Mouse (Mus musculus) layer of hippocampus, adult 2 months (tissue): ENCODE measurements around the gene Slc9a6. TPM values are rescaled to one million over a fixed set of nuclear protein-coding genes. Genes with fewer than 3 reads are reported as not detected.

ENCODE experiments used
- DNase-seq, 2 experiments: peaks; one replicate each; pipeline ENCODE4 v3.0.0; 2022; ENCODE audit warnings: low spot score in 2 of 2
- H3K27ac ChIP-seq: fragments of 200-600 bp; 2 replicates; pipeline ENCODE4 v1.8.1; 2022
- H3K4me3 ChIP-seq: fragments of 200-600 bp; 2 replicates; pipeline ENCODE4 v1.8.1; 2022; ENCODE audit warnings: mild to moderate bottlenecking
- CTCF ChIP-seq: fragments of 200-600 bp; conservative IDR thresholded peaks from 2 replicates; pipeline ENCODE4 v1.8.1; 2022; ENCODE audit warnings: antibody characterized with exemption, mild to moderate bottlenecking, moderate library complexity
- microRNA-seq, 2 experiments: library from miRNA; unstranded; fragments of <30 nt; microRNA quantifications; one replicate each; pipeline ENCODE4 v1.2.0; 2021
- total RNA-seq, 2 experiments: library from RNA; stranded (reverse); gene quantifications; 2 replicates each; pipeline ENCODE4 v1.2.3; 2021

The Slc9a6 gene
- total RNA-seq, 2 experiments from 2014 or later, result 99.8 to 103 TPM

GRCm38 (mm10) chrX:56677736-56678135, 68.2 kb downstream of the Slc9a6 start:
- TF ChIP-seq CTCF, result no peak
- no peak overlapping the region for H3K4me3 ChIP-seq
- no peak overlapping the region for H3K27ac ChIP-seq
- DNase-seq, result no peak

GRCm38 (mm10) chrX:56679066-56679465, 69.5 kb downstream of the Slc9a6 start:
- no peak overlapping the region for H3K27ac ChIP-seq
- TF ChIP-seq CTCF, result no peak
- no peak overlapping the region for H3K4me3 ChIP-seq
- no peak for DNase-seq

GRCm38 (mm10) chrX:56682156-56682720, 72.7 kb downstream of the Slc9a6 start:
- no peak for DNase-seq
- H3K27ac ChIP-seq, result no peak overlapping the region
- no peak for TF ChIP-seq CTCF
- H3K4me3 ChIP-seq, result no peak overlapping the region

GRCm38 (mm10) chrX:56683521-56683920, 74.0 kb downstream of the Slc9a6 start:
- Histone ChIP-seq H3K27ac (no peak overlapping the region), H3K4me3 (no peak overlapping the region)
- DNase-seq, result no peak
- TF ChIP-seq CTCF, result no peak

DNA sequence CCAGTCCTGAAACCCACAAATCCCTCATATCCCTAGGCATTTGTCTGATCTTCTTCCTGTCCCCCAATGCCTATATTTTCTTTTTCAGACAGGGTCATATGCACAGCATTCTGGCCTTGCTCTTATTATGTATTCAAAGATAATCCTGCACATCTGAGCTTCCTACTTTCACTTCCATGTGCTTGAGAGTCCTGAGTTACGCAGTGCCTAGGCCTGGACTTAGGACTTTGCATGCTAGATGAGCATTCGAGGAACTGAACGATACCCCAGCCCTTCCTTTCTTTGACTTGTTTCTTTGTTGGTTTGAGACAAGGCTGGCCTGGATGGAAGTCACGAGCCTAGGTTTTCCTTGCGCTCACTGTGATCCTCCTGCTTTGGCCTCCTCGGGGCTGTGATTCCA, 83.0 kb downstream of the Slc9a6 start:
- TF ChIP-seq CTCF, result no peak
- DNase-seq, result no peak
- no peak overlapping the region for H3K27ac ChIP-seq
- no peak overlapping the region for H3K4me3 ChIP-seq

DNA sequence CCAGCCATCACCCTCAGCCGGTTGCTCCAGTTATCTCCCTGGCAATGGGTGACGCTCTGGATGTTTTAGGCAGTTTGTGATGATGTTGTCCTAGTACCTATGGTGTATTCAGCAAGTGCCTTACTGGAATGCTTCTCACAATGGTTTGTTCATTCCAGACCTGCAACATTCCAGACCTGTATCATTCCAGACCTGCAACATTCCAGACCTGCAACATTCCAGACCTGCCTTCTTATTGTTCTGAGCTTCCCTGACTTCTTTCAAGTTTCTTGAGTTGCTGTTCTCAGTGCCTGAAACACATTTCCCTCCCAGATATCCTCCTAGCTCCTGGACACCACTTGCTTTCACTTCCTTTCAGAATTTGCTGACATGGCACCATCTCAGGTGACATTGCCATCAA, 85.0 kb downstream of the Slc9a6 start:
- no peak overlapping the region for H3K4me3 ChIP-seq
- no peak overlapping the region for H3K27ac ChIP-seq
- TF ChIP-seq CTCF, result no peak
- no peak for DNase-seq

GRCm38 (mm10) chrX:56697199-56697780, 87.7 kb downstream of the Slc9a6 start:
- Histone ChIP-seq H3K27ac (no peak overlapping the region), H3K4me3 (no peak overlapping the region)
- DNase-seq, result no peak
- TF ChIP-seq CTCF, result no peak

GRCm38 (mm10) chrX:56697886-56698285, 88.3 kb downstream of the Slc9a6 start:
- no peak overlapping the region for H3K27ac ChIP-seq
- no peak for DNase-seq
- TF ChIP-seq CTCF, result no peak
- H3K4me3 ChIP-seq, result no peak overlapping the region

GRCm38 (mm10) chrX:56701261-56701660, 91.7 kb downstream of the Slc9a6 start:
- DNase-seq, result no peak
- no peak for TF ChIP-seq CTCF
- H3K27ac ChIP-seq, result no peak overlapping the region
- no peak overlapping the region for H3K4me3 ChIP-seq

- TF ChIP-seq CTCF, result no peak
- Histone ChIP-seq H3K27ac (no peak overlapping the region), H3K4me3 (no peak overlapping the region)
- no peak for DNase-seq
These were observed 94.5 kb downstream of the Slc9a6 start for GRCm38 (mm10) chrX:56703965-56704562.

- no peak for DNase-seq
- no peak for TF ChIP-seq CTCF
- Histone ChIP-seq H3K27ac (no peak overlapping the region), H3K4me3 (no peak overlapping the region)
These were observed 99.2 kb downstream of the Slc9a6 start for GRCm38 (mm10) chrX:56708592-56709370.

- H3K4me3 ChIP-seq, result no peak overlapping the region
- DNase-seq, result no peak
- no peak for TF ChIP-seq CTCF
- H3K27ac ChIP-seq, result no peak overlapping the region
These were observed 101.0 kb downstream of the Slc9a6 start for GRCm38 (mm10) chrX:56710522-56710921.

- Histone ChIP-seq H3K4me3 (no peak overlapping the region), H3K27ac (no peak overlapping the region)
- DNase-seq, result no peak
- TF ChIP-seq CTCF, result no peak
These were observed 103.1 kb downstream of the Slc9a6 start for GRCm38 (mm10) chrX:56712666-56713065.

Small RNA genes within 50 kb of the gene (microRNA-seq; reads per million reads assigned to microRNA genes)
- gene Mir5116, result 0 to 0.32 reads per million in 2 experiments

Other genes starting within 250 kb of the Slc9a6 start
- gene Smim10l2a, start 235.2 kb upstream of the Slc9a6 start, total RNA-seq, result 10 to 100 TPM; 16.3 to 21.3 TPM
- not detected for gene Gm2174, start 161.8 kb upstream of the Slc9a6 start, total RNA-seq
- gene Ints6l, start 154.9 kb upstream of the Slc9a6 start, total RNA-seq, result 10 to 100 TPM; 38.3 to 40.7 TPM
- not detected for gene Gm10477, start 85.0 kb upstream of the Slc9a6 start, total RNA-seq
- gene Gm648, start 60.2 kb upstream of the Slc9a6 start, total RNA-seq, result not detected
- 10 to 100 TPM; 23.9 to 26.3 TPM for gene Mmgt1, start 11.7 kb upstream of the Slc9a6 start, total RNA-seq
- 10 to 100 TPM; 76.8 to 85.1 TPM for gene Fhl1, start 122.0 kb downstream of the Slc9a6 start, total RNA-seq
- under 1 TPM in 1 of 2 experiments, not detected in 1; 0.15 TPM for gene Map7d3, start 212.6 kb downstream of the Slc9a6 start, total RNA-seq